Mouse (Mus musculus): ENCODE results near the gene Lbp. TPM values are rescaled to one million over a fixed set of nuclear protein-coding genes. Genes with fewer than 3 reads are reported as not detected.

The Lbp gene
- 6.2 TPM in 2 replicates for polyA plus RNA-seq (2015; fragmentation: Nextera tagmentation; extraction: Ambion mirVana)

- ATAC-seq: no peak
- no peak within 1 kb of the TSS for H3K9ac ChIP-seq (ENCODE audit: low read depth, low read length)
- no peak within 1 kb of the TSS for H3K4me3 ChIP-seq (ENCODE audit: low read length)
- no peak within 1 kb of the TSS for H3K27ac ChIP-seq (ENCODE audit: low read depth, low read length)
- H3K9me3 ChIP-seq (ENCODE audit: control insufficient read depth, low read length): no peaks in the 10 kb centered on the region
- H3K4me1 ChIP-seq (ENCODE audit: control insufficient read depth, insufficient read depth, low read depth, low read length): no peaks in the 10 kb centered on the region
- H3K4me2 ChIP-seq (ENCODE audit: low read length): no peak within 1 kb of the TSS
- 48% methylated on average over 13 of the region's 13 CpGs for WGBS
- no peaks in the 10 kb centered on the region for H3K36me3 ChIP-seq (ENCODE audit: control insufficient read depth, insufficient read depth, low read length)
- H3K27me3 ChIP-seq (replicated peaks; ENCODE audit: control insufficient read depth, insufficient read depth, low read length): no peaks in the 10 kb centered on the region
Observed at GRCm38 (mm10) chr2:158305948-158306695, at the start of gene Lbp. TSS of gene Lbp (plus strand) at chr2:158306493.

GRCm38 (mm10) chr2:158256894-158257293 lies 49.4 kb upstream of the Lbp start:
- no peak overlapping the region for H3K4me2 ChIP-seq (ENCODE audit: low read length)
- H3K9ac ChIP-seq (ENCODE audit: low read depth, low read length): no peak overlapping the region
- ATAC-seq: no peak
- H3K9me3 ChIP-seq (ENCODE audit: control insufficient read depth, low read length): no peaks in the 10 kb centered on the region
- H3K27me3 ChIP-seq (replicated peaks; ENCODE audit: control insufficient read depth, insufficient read depth, low read length): no peaks in the 10 kb centered on the region
- WGBS: 24% methylated on average over 5 of the region's 5 CpGs
- H3K36me3 ChIP-seq (ENCODE audit: control insufficient read depth, insufficient read depth, low read length): no peaks in the 10 kb centered on the region
- no peak overlapping the region for H3K27ac ChIP-seq (ENCODE audit: low read depth, low read length)
- no peak overlapping the region for H3K4me3 ChIP-seq (ENCODE audit: low read length)
- no peaks in the 10 kb centered on the region for H3K4me1 ChIP-seq (ENCODE audit: control insufficient read depth, insufficient read depth, low read depth, low read length)

- Histone ChIP-seq H3K4me2 (ENCODE audit: low read length) (no peak within 1 kb of the TSS), H3K9ac (ENCODE audit: low read depth, low read length) (no peak within 1 kb of the TSS; the same call in 1 of the 2 replicates), H3K4me1 (ENCODE audit: control insufficient read depth, insufficient read depth, low read depth, low read length) (no peaks in the 10 kb centered on the region), H3K36me3 (ENCODE audit: control insufficient read depth, insufficient read depth, low read length) (no peaks in the 10 kb centered on the region), H3K27me3 (replicated peaks; ENCODE audit: control insufficient read depth, insufficient read depth, low read length) (no peaks in the 10 kb centered on the region), H3K4me3 (ENCODE audit: low read length) (no peak within 1 kb of the TSS), H3K9me3 (ENCODE audit: control insufficient read depth, low read length) (no peaks in the 10 kb centered on the region), H3K27ac (ENCODE audit: low read depth, low read length) (no peak within 1 kb of the TSS)
- 72% methylated on average over 18 of the region's 18 CpGs for WGBS
- ATAC-seq: no peak
Observed at GRCm38 (mm10) chr2:158258005-158258418, 48.3 kb upstream of the Lbp start, which contains the start of gene Bpi. TSS of gene Bpi (plus strand) at chr2:158258094.

- Histone ChIP-seq H3K4me3 (ENCODE audit: low read length) (no peak overlapping the region), H3K27ac (ENCODE audit: low read depth, low read length) (no peak overlapping the region), H3K27me3 (replicated peaks; ENCODE audit: control insufficient read depth, insufficient read depth, low read length) (no peaks in the 10 kb centered on the region), H3K4me1 (ENCODE audit: control insufficient read depth, insufficient read depth, low read depth, low read length) (no peaks in the 10 kb centered on the region), H3K9ac (ENCODE audit: low read depth, low read length) (no peak overlapping the region), H3K36me3 (ENCODE audit: control insufficient read depth, insufficient read depth, low read length) (no peaks in the 10 kb centered on the region), H3K9me3 (ENCODE audit: control insufficient read depth, low read length) (no peaks in the 10 kb centered on the region), H3K4me2 (ENCODE audit: low read length) (no peak overlapping the region)
- 22% methylated on average over 12 of the region's 12 CpGs for WGBS
- ATAC-seq: 0 out of 2 replicates have a peak, but pooled peaks have one; percentile 54
Observed at GRCm38 (mm10) chr2:158258781-158259180, 47.5 kb upstream of the Lbp start.

- Histone ChIP-seq H3K36me3 (ENCODE audit: control insufficient read depth, insufficient read depth, low read length) (no peaks in the 10 kb centered on the region), H3K27ac (ENCODE audit: low read depth, low read length) (no peak overlapping the region), H3K4me1 (ENCODE audit: control insufficient read depth, insufficient read depth, low read depth, low read length) (no peaks in the 10 kb centered on the region), H3K4me2 (ENCODE audit: low read length) (no peak overlapping the region), H3K9ac (ENCODE audit: low read depth, low read length) (no peak overlapping the region), H3K27me3 (replicated peaks; ENCODE audit: control insufficient read depth, insufficient read depth, low read length) (no peaks in the 10 kb centered on the region), H3K4me3 (ENCODE audit: low read length) (no peak overlapping the region), H3K9me3 (ENCODE audit: control insufficient read depth, low read length) (no peaks in the 10 kb centered on the region)
- WGBS: 60% methylated on average over 8 of the region's 8 CpGs
- ATAC-seq: no peak
Observed at GRCm38 (mm10) chr2:158259498-158259897, 46.8 kb upstream of the Lbp start.

- no peak overlapping the region for H3K4me3 ChIP-seq (ENCODE audit: low read length)
- ATAC-seq: no peak
- no peaks in the 10 kb centered on the region for H3K36me3 ChIP-seq (ENCODE audit: control insufficient read depth, insufficient read depth, low read length)
- WGBS: 76% methylated on average over 3 of the region's 3 CpGs
- no peak overlapping the region for H3K4me2 ChIP-seq (ENCODE audit: low read length)
- no peaks in the 10 kb centered on the region for H3K4me1 ChIP-seq (ENCODE audit: control insufficient read depth, insufficient read depth, low read depth, low read length)
- no peaks in the 10 kb centered on the region for H3K9me3 ChIP-seq (ENCODE audit: control insufficient read depth, low read length)
- H3K9ac ChIP-seq (ENCODE audit: low read depth, low read length): no peak overlapping the region
- H3K27ac ChIP-seq (ENCODE audit: low read depth, low read length): no peak overlapping the region
- no peaks in the 10 kb centered on the region for H3K27me3 ChIP-seq (replicated peaks; ENCODE audit: control insufficient read depth, insufficient read depth, low read length)
Observed at GRCm38 (mm10) chr2:158264877-158265276, 41.4 kb upstream of the Lbp start.

DNA sequence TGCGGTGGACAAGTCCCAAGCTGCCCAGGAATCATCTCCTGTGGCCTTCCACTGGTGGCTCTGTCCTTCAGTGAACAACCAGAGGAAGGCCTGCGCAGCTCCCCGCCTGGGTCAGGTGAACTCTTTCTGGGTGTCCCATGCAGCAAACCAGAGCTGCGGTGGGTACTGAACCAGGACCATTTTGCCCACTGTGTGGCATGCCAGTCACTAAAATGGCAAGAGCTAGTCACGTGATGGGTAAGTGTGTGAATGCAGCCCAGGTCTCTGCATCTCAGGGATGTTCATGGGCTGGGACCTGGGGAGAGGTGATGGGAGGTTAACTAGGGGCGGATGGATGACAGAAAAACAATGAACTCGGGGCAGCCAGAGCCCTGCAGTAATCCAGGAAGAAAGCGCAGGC lies 36.3 kb upstream of the Lbp start:
- Histone ChIP-seq H3K9ac (ENCODE audit: low read depth, low read length) (no peak overlapping the region), H3K4me1 (ENCODE audit: control insufficient read depth, insufficient read depth, low read depth, low read length) (no peaks in the 10 kb centered on the region), H3K27ac (ENCODE audit: low read depth, low read length) (no peak overlapping the region), H3K9me3 (ENCODE audit: control insufficient read depth, low read length) (no peaks in the 10 kb centered on the region), H3K4me3 (ENCODE audit: low read length) (no peak overlapping the region), H3K27me3 (replicated peaks; ENCODE audit: control insufficient read depth, insufficient read depth, low read length) (no peaks in the 10 kb centered on the region), H3K36me3 (ENCODE audit: control insufficient read depth, insufficient read depth, low read length) (no peaks in the 10 kb centered on the region), H3K4me2 (ENCODE audit: low read length) (no peak overlapping the region)
- no peak for ATAC-seq
- 81% methylated on average over 8 of the region's 8 CpGs for WGBS

- Histone ChIP-seq H3K9me3 (ENCODE audit: control insufficient read depth, low read length) (no peaks in the 10 kb centered on the region), H3K4me2 (ENCODE audit: low read length) (no peak overlapping the region), H3K36me3 (ENCODE audit: control insufficient read depth, insufficient read depth, low read length) (no peaks in the 10 kb centered on the region), H3K27ac (ENCODE audit: low read depth, low read length) (no peak overlapping the region), H3K9ac (ENCODE audit: low read depth, low read length) (no peak overlapping the region), H3K4me1 (ENCODE audit: control insufficient read depth, insufficient read depth, low read depth, low read length) (no peaks in the 10 kb centered on the region), H3K4me3 (ENCODE audit: low read length) (no peak overlapping the region), H3K27me3 (replicated peaks; ENCODE audit: control insufficient read depth, insufficient read depth, low read length) (no peaks in the 10 kb centered on the region)
- 10% methylated on average over 2 of the region's 2 CpGs for WGBS
- ATAC-seq: no peak
Observed at GRCm38 (mm10) chr2:158273646-158274045, 32.6 kb upstream of the Lbp start.

DNA sequence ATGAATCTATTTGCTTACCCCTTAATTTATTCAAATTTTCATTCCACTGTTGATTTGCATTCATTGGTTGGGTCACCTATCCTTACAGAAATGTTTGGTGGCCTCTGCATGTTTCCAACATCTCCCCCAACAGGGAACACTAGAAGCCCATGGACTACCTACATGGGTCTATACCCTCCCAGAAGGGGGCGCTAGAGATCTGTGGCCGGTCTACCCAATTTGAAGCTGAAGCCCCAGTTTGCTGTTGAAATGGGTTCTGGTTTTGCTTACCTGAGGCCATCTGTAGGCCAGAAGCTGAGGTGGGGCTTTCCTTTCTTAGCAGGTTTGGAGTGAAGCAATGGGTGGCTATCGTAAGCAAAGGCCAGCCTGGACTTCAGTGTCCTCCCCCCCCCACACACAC lies 30.9 kb upstream of the Lbp start:
- no peak for ATAC-seq
- Histone ChIP-seq H3K27ac (ENCODE audit: low read depth, low read length) (no peak overlapping the region), H3K4me2 (ENCODE audit: low read length) (no peak overlapping the region), H3K4me1 (ENCODE audit: control insufficient read depth, insufficient read depth, low read depth, low read length) (no peaks in the 10 kb centered on the region), H3K9ac (ENCODE audit: low read depth, low read length) (no peak overlapping the region), H3K9me3 (ENCODE audit: control insufficient read depth, low read length) (no peaks in the 10 kb centered on the region), H3K27me3 (replicated peaks; ENCODE audit: control insufficient read depth, insufficient read depth, low read length) (no peaks in the 10 kb centered on the region), H3K4me3 (ENCODE audit: low read length) (no peak overlapping the region), H3K36me3 (ENCODE audit: control insufficient read depth, insufficient read depth, low read length) (no peaks in the 10 kb centered on the region)
- WGBS: 96% methylated on average over 3 of the region's 3 CpGs
